Mouse (Mus musculus) common myeloid progenitor, adult 5-6 weeks (primary cell): Measurements from ENCODE around the gene Olfr1217. TPM values are rescaled to one million over a fixed set of nuclear protein-coding genes. Genes with fewer than 3 reads are reported as not detected.
"Not testable (repeated sequence)": the region's sequence is repeated elsewhere in the genome, so short reads cannot be mapped to it uniquely, and the experiment has no call there.

ENCODE experiments used
- ATAC-seq: replicated peaks from 2 replicates; pipeline ENCODE4 v1.8.0; 2016; ENCODE audit warnings: low read depth, mild to moderate bottlenecking, moderate TSS enrichment, inconsistent platforms; ENCODE audit not compliant: poor library complexity, severe bottlenecking
- total RNA-seq: library from RNA; stranded (forward); fragments of 200-1000, 187-1606 nt; gene quantifications from 2 replicates; pipeline ENCODE4 v1.2.3, GENCODE M21; 2017

Olfr1217 gene
- total RNA-seq: not detected in 2 replicates

DNA sequence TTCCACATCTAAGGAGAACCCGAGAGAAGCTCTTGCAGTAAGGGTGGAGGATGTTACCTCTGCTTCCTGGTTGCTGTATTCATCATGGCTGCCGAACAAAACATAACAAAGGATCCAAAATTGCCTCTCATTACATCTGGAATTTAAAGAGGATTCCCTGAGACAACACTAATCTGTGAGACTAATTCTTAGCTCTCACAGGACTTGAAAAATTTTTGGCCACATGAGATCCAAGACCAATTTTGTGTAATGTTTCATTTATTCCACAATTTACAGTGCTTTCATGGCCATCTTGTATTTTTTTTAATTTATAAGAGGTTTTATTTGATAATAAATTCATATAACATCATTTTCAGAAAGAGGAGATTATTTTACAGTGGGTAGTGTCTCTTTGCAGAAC, at the start of gene Olfr1217:
Gene Olfr1217, minus strand, starts transcription at position 101 of the 400 bp plus-strand sequence.
- ATAC-seq: no peak

DNA sequence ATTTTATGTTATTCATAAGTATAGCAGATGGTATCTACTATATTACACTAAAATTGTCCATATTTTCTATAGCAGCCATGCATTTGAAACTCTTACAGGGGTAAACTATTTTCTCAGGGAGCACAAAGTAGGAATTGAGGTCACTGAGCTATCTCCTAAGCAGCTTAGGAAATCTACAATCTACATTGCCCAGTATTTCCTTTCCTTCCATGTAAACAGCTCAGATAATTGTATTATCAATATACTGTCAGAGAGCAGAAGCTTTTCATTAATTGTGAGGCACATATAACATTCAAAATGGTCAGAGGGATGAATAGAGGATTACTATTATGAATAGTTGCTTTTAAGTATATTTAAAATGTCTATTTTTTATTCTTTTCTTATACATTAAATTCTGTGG, 49.6 kb upstream of the Olfr1217 start:
- no peak for ATAC-seq

DNA sequence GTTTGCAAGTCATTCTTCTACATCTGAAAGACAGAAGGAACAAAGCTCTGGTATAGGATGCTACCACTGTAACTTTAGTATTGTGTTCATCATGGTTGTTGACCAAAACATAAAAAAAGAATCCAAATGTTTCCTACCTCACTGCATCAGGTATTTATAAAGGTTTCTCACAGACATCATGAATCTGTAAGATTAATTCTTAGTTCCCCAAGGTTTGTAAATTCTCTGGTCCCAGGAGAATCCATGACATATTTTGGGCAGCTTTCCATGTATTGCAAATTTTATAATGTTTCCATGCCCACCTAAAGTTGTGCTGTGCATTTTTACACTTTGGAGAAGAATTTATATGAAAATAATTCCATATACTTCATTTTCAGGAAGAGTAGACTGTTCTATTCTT, 29.2 kb upstream of the Olfr1217 start, which contains the start of gene Olfr1218:
Gene Olfr1218, minus strand, starts transcription at position 101 of the 400 bp plus-strand sequence.
- no peak for ATAC-seq

DNA sequence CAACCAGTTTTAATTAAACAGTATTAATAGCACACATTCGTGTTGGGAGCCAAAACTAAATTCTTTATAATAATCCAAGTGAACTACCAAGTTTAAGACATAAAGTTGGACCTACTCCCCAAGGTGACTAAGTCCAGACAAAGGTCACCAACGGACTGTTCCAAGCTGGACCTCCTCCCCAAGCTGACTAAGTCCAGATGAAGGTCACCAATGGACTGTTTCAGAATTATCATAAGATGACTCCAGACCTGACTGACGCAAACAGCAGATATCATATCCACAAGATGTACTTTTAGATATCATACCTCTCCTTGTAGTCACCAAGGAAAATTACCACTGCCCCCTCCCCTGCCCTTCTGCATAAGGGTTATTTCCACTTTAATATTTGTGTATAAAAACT, 10.4 kb downstream of the Olfr1217 start:
- not testable (repeated sequence) for ATAC-seq

DNA sequence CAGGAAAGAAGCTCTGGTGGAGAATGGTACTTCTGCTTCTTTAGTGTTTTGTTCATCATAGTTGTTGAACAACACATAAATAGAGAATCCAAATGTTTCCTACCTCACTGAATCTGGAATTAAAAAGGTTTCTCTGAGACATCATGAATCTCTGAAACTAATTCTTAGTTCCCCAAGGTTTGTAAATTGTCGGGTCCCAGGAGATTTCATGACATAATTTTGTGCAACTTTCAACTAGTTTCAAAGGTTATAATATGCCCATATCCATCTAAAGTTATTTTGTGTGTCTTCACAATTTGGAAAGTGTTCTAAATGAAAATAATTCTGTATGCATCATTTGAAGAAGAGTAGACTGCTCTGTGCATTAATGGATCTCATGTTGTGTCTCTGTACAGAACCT, 13.6 kb downstream of the Olfr1217 start, which contains the start of gene Olfr1216:
Gene Olfr1216, minus strand, starts transcription at position 101 of the 400 bp plus-strand sequence.
- ATAC-seq: no peak

GRCm38 (mm10) chr2:89006873-89007272, 25.0 kb downstream of the Olfr1217 start, which contains the start of gene Olfr1215:
Gene Olfr1215, minus strand, starts transcription at chr2:89006973.
- ATAC-seq: no peak

- ATAC-seq: no peak
Measured at GRCm38 (mm10) chr2:88992553-88992952, 39.3 kb downstream of the Olfr1217 start, which contains the start of gene Olfr1214. Gene Olfr1214, minus strand, starts transcription at chr2:88992653.

- ATAC-seq: no peak
Measured at GRCm38 (mm10) chr2:88980181-88980580, 51.7 kb downstream of the Olfr1217 start, which contains the start of gene Gm13762. Gene Gm13762, minus strand, starts transcription at chr2:88980281.

Other genes with a start within 250 kb of the Olfr1217 start
- gene Olfr1201, start 239.0 kb downstream of the Olfr1217 start, total RNA-seq: not detected in 2 replicates
- not detected in 2 replicates for gene Olfr1202, start 217.6 kb downstream of the Olfr1217 start, total RNA-seq
- not detected in 2 replicates for gene Olfr1205, start 202.3 kb downstream of the Olfr1217 start, total RNA-seq
- gene Olfr1204, start 182.8 kb downstream of the Olfr1217 start, total RNA-seq: not detected in 2 replicates
- gene Olfr1206, start 168.8 kb downstream of the Olfr1217 start, total RNA-seq: not detected in 2 replicates
- not detected in 2 replicates for gene Olfr1208, start 129.8 kb downstream of the Olfr1217 start, total RNA-seq
- not detected in 2 replicates for gene Olfr1209, start 116.9 kb downstream of the Olfr1217 start, total RNA-seq
- not detected in 2 replicates for gene Olfr1211, start 94.0 kb downstream of the Olfr1217 start, total RNA-seq
- not detected in 2 replicates for gene Olfr1212, start 78.1 kb downstream of the Olfr1217 start, total RNA-seq
- not detected in 2 replicates for gene Gm13762, start 51.8 kb downstream of the Olfr1217 start, total RNA-seq
- gene Olfr1214, start 39.4 kb downstream of the Olfr1217 start, total RNA-seq: not detected in 2 replicates
- gene Olfr1215, start 25.1 kb downstream of the Olfr1217 start, total RNA-seq: not detected in 2 replicates
- gene Olfr1216, start 13.7 kb downstream of the Olfr1217 start, total RNA-seq: not detected in 2 replicates
- not detected in 2 replicates for gene Olfr1218, start 29.1 kb upstream of the Olfr1217 start, total RNA-seq
- gene Olfr1219, start 51.4 kb upstream of the Olfr1217 start, total RNA-seq: not detected in 2 replicates
- not detected in 2 replicates for gene Olfr1220, start 74.8 kb upstream of the Olfr1217 start, total RNA-seq
- gene Olfr1221, start 85.2 kb upstream of the Olfr1217 start, total RNA-seq: not detected in 2 replicates
- not detected in 2 replicates for gene Olfr1222, start 101.0 kb upstream of the Olfr1217 start, total RNA-seq
- gene Olfr1223, start 119.5 kb upstream of the Olfr1217 start, total RNA-seq: not detected in 2 replicates
- not detected in 2 replicates for gene Olfr1224-ps1, start 132.0 kb upstream of the Olfr1217 start, total RNA-seq
- not detected in 2 replicates for gene Olfr1225, start 142.6 kb upstream of the Olfr1217 start, total RNA-seq
- not detected in 2 replicates for gene Olfr1226, start 168.0 kb upstream of the Olfr1217 start, total RNA-seq
- not detected in 2 replicates for gene Olfr1228, start 222.0 kb upstream of the Olfr1217 start, total RNA-seq